Mouse (Mus musculus): ENCODE results near the gene Dnah11. TPM values are rescaled to one million over a fixed set of nuclear protein-coding genes. Genes with fewer than 3 reads are reported as not detected.

The Dnah11 gene
- polyA plus RNA-seq, 1 experiment from 2014 or later: 0.34 TPM

DNA sequence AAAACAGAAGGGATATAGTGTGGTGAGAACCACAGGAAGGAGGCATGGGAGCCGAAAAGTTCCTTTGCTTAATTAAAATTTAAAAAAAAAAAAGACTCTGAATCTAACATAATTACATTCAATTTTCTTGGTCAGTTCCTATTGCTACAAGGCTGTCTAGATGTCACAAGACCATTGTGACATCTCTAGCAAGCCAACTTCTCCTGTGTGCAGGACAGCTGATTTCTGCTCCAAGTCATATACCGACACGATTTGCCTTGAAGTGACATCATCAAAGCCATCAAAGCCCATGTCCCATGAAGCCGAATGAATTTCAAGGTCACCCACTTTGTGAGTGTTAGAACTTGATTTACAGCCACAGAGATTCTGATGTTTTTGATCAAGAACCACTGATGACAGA is 361.5 kb downstream of the Dnah11 start:
- ATAC-seq (ENCODE audit: insufficient read depth): no peak
- DNase-seq: no peak

DNA sequence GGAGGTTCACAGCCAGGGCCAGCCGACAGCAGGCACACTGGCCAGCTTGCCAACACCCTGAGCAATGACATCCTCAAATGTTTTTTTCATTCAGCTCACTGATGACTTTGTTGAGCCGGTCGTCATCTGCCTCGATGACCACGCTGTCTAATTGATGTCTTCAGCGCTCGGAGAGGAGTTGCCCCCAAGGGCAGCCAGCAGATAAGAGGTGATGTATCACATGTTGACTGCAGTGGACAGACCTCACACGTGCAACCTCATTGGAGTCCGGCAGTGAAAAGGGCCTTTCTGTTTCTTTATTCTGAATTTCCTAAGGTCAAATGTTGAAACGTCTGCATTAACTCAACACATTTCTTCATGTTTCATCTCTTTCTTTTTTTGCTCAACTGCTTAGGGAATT is 363.5 kb downstream of the Dnah11 start:
- H3K4me2 ChIP-seq: no peak overlapping the region
- H3K27me3 ChIP-seq (ENCODE audit: insufficient read depth, low read length): no peaks in the 10 kb centered on the region
- H3K9me3 ChIP-seq (ENCODE audit: low read depth, low read length): no peaks in the 10 kb centered on the region
- no peak overlapping the region for H3K4me3 ChIP-seq (ENCODE audit: low read depth, low read length)
- H3K36me3 ChIP-seq (ENCODE audit: insufficient read depth): no peaks in the 10 kb centered on the region
- no peaks in the 10 kb centered on the region for H3K4me1 ChIP-seq (ENCODE audit: insufficient read depth)
- H3K9ac ChIP-seq: no peak overlapping the region
- DNase-seq (no peak), ATAC-seq (ENCODE audit: insufficient read depth) (peak; percentile 59; the same call in 1 of the 2 replicates)
- TF ChIP-seq CTCF (IDR thresholded peaks at IDR 0.05; ENCODE audit: low read depth): no peak
- no peak overlapping the region for H3K27ac ChIP-seq (ENCODE audit: low read depth)
- 9% methylated on average over 10 of the region's 10 CpGs for WGBS

More for the DNA sequence above, 361.5 kb downstream of the Dnah11 start:
- H3K36me3 ChIP-seq (ENCODE audit: insufficient read depth): no peaks in the 10 kb centered on the region
- no peak overlapping the region for H3K9ac ChIP-seq
- no peak overlapping the region for H3K27ac ChIP-seq (ENCODE audit: low read depth)
- WGBS: 86% methylated on average over 4 of the region's 4 CpGs
- TF ChIP-seq CTCF (IDR thresholded peaks at IDR 0.05; ENCODE audit: low read depth): no peak
- H3K4me2 ChIP-seq: no peak overlapping the region
- no peaks in the 10 kb centered on the region for H3K9me3 ChIP-seq (ENCODE audit: low read depth, low read length)
- H3K4me3 ChIP-seq (ENCODE audit: low read depth, low read length): no peak overlapping the region
- H3K27me3 ChIP-seq (ENCODE audit: insufficient read depth, low read length): no peaks in the 10 kb centered on the region
- no peaks in the 10 kb centered on the region for H3K4me1 ChIP-seq (ENCODE audit: insufficient read depth)

DNA sequence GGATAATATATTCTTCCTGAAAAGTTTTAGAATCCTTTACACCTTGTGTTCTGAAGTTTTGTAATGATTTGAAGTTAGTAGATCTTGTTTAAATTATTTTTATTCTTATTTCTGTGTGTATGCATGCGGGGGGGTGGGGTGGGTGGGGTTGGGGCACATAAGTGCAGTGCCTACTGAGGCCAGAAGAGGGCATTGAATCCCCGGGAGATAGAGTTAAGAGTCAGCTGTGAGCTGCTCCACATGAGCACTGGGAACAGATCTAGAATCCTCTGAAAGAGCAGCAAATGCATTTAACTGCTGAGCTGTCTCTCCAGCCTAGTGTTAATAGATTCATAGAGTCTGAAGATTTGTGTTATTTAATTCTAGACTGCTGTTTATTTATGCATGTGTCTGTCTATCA is 364.2 kb downstream of the Dnah11 start:
- Histone ChIP-seq H3K36me3 (ENCODE audit: insufficient read depth) (no peaks in the 10 kb centered on the region), H3K4me1 (ENCODE audit: insufficient read depth) (no peaks in the 10 kb centered on the region), H3K4me2 (no peak overlapping the region), H3K9me3 (ENCODE audit: low read depth, low read length) (no peaks in the 10 kb centered on the region), H3K9ac (no peak overlapping the region), H3K27ac (ENCODE audit: low read depth) (no peak overlapping the region), H3K27me3 (ENCODE audit: insufficient read depth, low read length) (no peaks in the 10 kb centered on the region), H3K4me3 (ENCODE audit: low read depth, low read length) (no peak overlapping the region)
- WGBS: 76% methylated on average over 2 of the region's 2 CpGs
- no peak for TF ChIP-seq CTCF (IDR thresholded peaks at IDR 0.05; ENCODE audit: low read depth)
- DNase-seq (no peak), ATAC-seq (ENCODE audit: insufficient read depth) (no peak)

DNA sequence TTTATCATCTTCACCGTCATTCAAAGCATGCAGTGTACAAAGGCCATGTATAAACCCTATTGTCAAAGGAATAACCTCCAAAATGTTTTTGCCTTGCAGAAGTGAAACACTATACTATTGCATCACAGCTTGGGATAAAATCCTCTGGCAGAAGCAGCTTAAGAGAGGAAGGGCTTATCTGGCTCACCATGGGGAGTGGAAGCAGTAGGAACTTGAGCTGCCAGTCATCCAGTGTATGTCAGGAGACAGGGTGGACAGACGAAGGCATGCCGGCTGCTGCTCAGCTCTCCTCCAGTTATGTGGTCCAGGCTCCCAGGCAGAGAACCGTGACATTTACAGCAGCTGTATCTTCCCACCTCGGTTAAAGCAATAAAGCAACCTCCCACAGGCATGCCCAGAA is 366.7 kb downstream of the Dnah11 start:
- ATAC-seq (ENCODE audit: insufficient read depth): no peak
- 25% methylated on average over 5 of the region's 5 CpGs for WGBS
- H3K4me2 ChIP-seq: no peak overlapping the region
- H3K4me1 ChIP-seq (ENCODE audit: insufficient read depth): no peaks in the 10 kb centered on the region
- no peaks in the 10 kb centered on the region for H3K36me3 ChIP-seq (ENCODE audit: insufficient read depth)
- no peaks in the 10 kb centered on the region for H3K9me3 ChIP-seq (ENCODE audit: low read depth, low read length)
- H3K4me3 ChIP-seq (ENCODE audit: low read depth, low read length): no peak overlapping the region
- DNase-seq: no peak
- no peak overlapping the region for H3K9ac ChIP-seq
- no peak overlapping the region for H3K27ac ChIP-seq (ENCODE audit: low read depth)
- TF ChIP-seq CTCF (IDR thresholded peaks at IDR 0.05; ENCODE audit: low read depth): no peak
- no peaks in the 10 kb centered on the region for H3K27me3 ChIP-seq (ENCODE audit: insufficient read depth, low read length)

DNA sequence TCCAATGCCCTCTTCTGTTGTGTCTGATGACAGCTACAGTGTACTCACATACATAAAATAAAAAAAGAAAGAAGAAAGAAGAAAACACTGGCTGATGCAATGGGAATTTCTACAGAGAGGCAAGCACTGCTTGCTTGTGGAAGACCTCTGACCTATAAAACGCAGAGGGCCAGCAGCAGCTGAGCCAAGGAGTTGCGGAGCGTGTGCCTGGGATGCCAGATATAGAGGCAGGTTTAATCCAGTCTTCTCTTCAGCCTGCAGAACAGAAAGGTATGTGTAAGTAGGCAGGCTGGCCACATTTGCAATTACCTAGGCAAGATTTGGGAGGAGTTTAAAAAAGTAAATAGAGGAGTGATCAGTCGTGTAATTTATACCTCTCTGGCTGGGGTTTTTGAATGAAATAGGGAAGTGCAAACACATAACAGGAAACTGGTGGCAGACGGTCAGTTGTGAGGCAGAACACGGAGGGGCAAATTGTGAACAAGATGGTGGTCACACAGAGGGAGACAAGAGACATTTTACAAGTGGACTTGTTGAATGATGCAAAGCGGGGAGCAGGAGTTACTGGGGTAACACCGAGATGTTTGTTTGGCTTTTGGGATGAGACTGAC is 367.4 kb downstream of the Dnah11 start:
- no peak overlapping the region for H3K9ac ChIP-seq
- no peak for DNase-seq
- H3K4me1 ChIP-seq (ENCODE audit: insufficient read depth): no peaks in the 10 kb centered on the region
- H3K4me2 ChIP-seq: no peak overlapping the region
- H3K4me3 ChIP-seq (ENCODE audit: low read depth, low read length): no peak overlapping the region
- no peaks in the 10 kb centered on the region for H3K36me3 ChIP-seq (ENCODE audit: insufficient read depth)
- no peak for TF ChIP-seq CTCF (IDR thresholded peaks at IDR 0.05; ENCODE audit: low read depth)
- H3K9me3 ChIP-seq (ENCODE audit: low read depth, low read length): no peaks in the 10 kb centered on the region
- ATAC-seq (ENCODE audit: insufficient read depth): no peak
- 36% methylated on average over 8 of the region's 8 CpGs for WGBS
- H3K27ac ChIP-seq (ENCODE audit: low read depth): no peak overlapping the region
- no peaks in the 10 kb centered on the region for H3K27me3 ChIP-seq (ENCODE audit: insufficient read depth, low read length)

DNA sequence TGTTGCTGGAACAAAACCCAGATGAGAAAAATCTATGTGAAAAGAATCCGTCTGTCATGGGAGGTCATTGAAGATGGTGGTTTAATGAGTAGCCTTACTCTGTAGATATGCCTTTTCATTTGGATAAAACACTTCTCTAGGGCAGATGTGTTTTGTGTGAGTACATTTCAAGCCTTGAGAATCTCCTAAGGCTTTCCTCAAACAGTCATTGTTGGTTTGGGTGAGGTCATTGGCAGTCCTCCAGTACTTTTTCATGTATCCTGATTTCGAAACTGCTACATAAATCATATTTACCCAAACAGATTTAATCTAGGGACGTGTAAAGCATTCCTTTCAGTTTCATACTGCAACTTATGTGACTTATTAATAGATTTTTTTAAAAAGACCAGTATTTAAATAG is 370.5 kb downstream of the Dnah11 start:
- TF ChIP-seq CTCF (IDR thresholded peaks at IDR 0.05; ENCODE audit: low read depth): no peak
- H3K27me3 ChIP-seq (ENCODE audit: insufficient read depth, low read length): no peaks in the 10 kb centered on the region
- H3K9me3 ChIP-seq (ENCODE audit: low read depth, low read length): no peaks in the 10 kb centered on the region
- H3K36me3 ChIP-seq (ENCODE audit: insufficient read depth): no peaks in the 10 kb centered on the region
- H3K4me3 ChIP-seq (ENCODE audit: low read depth, low read length): no peak overlapping the region
- peak; percentile 53 for DNase-seq
- no peak overlapping the region for H3K27ac ChIP-seq (ENCODE audit: low read depth)
- no peak overlapping the region for H3K4me2 ChIP-seq
- 0 out of 2 replicates have a peak, but pooled peaks have one; percentile 28 for ATAC-seq (ENCODE audit: insufficient read depth)
- no peaks in the 10 kb centered on the region for H3K4me1 ChIP-seq (ENCODE audit: insufficient read depth)
- WGBS: 37% methylated on average over 3 of the region's 3 CpGs
- H3K9ac ChIP-seq: no peak overlapping the region

Other genes with a start within 250 kb of the Dnah11 start
- 11.4 and 12.0 TPM in 2 replicates for gene Sp4, start 102.4 kb upstream of the Dnah11 start, polyA plus RNA-seq (2014; fragmentation: Nextera tagmentation; extraction: Ambion mirVana)

All from lung, embryonic 14.5 days (tissue).